Mouse (Mus musculus) myocyte (in vitro differentiated cells): ENCODE results near the gene Lpcat2. TPM values are rescaled to one million over a fixed set of nuclear protein-coding genes. Genes with fewer than 3 reads are reported as not detected.

Experiments used
- H3K27me3 ChIP-seq: one replicate; pipeline ENCODE4 v1.6.1; 2011; ENCODE audit not compliant: control insufficient read depth, insufficient read depth, insufficient read length
- H3K36me3 ChIP-seq: one replicate; pipeline ENCODE4 v1.6.1; 2011; ENCODE audit not compliant: control insufficient read depth, insufficient read depth
- H3K4me2 ChIP-seq: one replicate; pipeline ENCODE4 v1.6.1; 2011; ENCODE audit warnings: low read depth, control low read depth
- H3K4me3 ChIP-seq: one replicate; pipeline ENCODE4 v1.5.1; 2011; ENCODE audit warnings: mild to moderate bottlenecking, control low read depth, moderate library complexity
- H3K79me2 ChIP-seq: one replicate; pipeline ENCODE4 v1.6.1; 2011; ENCODE audit not compliant: control insufficient read depth, insufficient read depth
- H3ac ChIP-seq: one replicate; pipeline ENCODE4 v1.6.1; 2011; ENCODE audit not compliant: control insufficient read depth, insufficient read length
- CEBPB ChIP-seq: IDR thresholded peaks from 2 replicates; pipeline ENCODE4 v1.6.1; 2011; ENCODE audit warnings: mild to moderate bottlenecking, moderate library complexity; ENCODE audit not compliant: poor library complexity, insufficient read depth, severe bottlenecking
- E2F4 ChIP-seq: IDR thresholded peaks from one replicate; pipeline ENCODE4 v1.6.1; 2011; ENCODE audit warnings: mild to moderate bottlenecking, control low read depth, moderate library complexity; ENCODE audit not compliant: insufficient read depth
- MAX ChIP-seq: IDR thresholded peaks from one replicate; pipeline ENCODE4 v1.6.1; 2011; ENCODE audit warnings: low read depth, mild to moderate bottlenecking, control low read depth
- MYOD1 ChIP-seq, 3 experiments: IDR thresholded peaks; one replicate each; pipeline ENCODE4 v1.6.1; 2011; ENCODE audit warnings: control low read depth in 2 of 3, low read depth in 2 of 3, mild to moderate bottlenecking in 2 of 3, moderate library complexity in 1 of 3; ENCODE audit not compliant: insufficient read length in 2 of 3, control insufficient read depth in 1 of 3
- MYOG ChIP-seq, 3 experiments: IDR thresholded peaks; one replicate each; pipeline ENCODE4 v1.6.1; 2011; ENCODE audit warnings: control low read depth in 2 of 3, low read depth in 2 of 3, mild to moderate bottlenecking in 2 of 3; ENCODE audit not compliant: insufficient read length in 2 of 3, control insufficient read depth in 1 of 3, insufficient read depth in 1 of 3
- POLR2A ChIP-seq: IDR thresholded peaks from one replicate; pipeline ENCODE4 v1.6.1; 2011; ENCODE audit warnings: low read depth, mild to moderate bottlenecking, control low read depth, moderate library complexity; ENCODE audit not compliant: insufficient read length
- POLR2AphosphoS2 ChIP-seq: IDR thresholded peaks from one replicate; pipeline ENCODE4 v1.6.1; 2011; ENCODE audit warnings: low read depth, control low read depth; ENCODE audit not compliant: insufficient read length
- REST ChIP-seq: IDR thresholded peaks from one replicate; pipeline ENCODE4 v1.6.1; 2011; ENCODE audit warnings: mild to moderate bottlenecking, control low read depth, moderate library complexity; ENCODE audit not compliant: insufficient read depth, insufficient read length
- SRF ChIP-seq: IDR thresholded peaks from one replicate; pipeline ENCODE4 v1.6.1; 2011; ENCODE audit warnings: low read depth; ENCODE audit not compliant: control insufficient read depth, insufficient read length
- TCF12 ChIP-seq: IDR thresholded peaks from one replicate; pipeline ENCODE4 v1.6.1; 2011; ENCODE audit warnings: mild to moderate bottlenecking, control low read depth; ENCODE audit not compliant: poor library complexity, insufficient read depth, severe bottlenecking
- TCF3 ChIP-seq: IDR thresholded peaks from one replicate; pipeline ENCODE4 v1.6.1; 2011; ENCODE audit warnings: low read depth, control low read depth; ENCODE audit not compliant: insufficient read length
- USF1 ChIP-seq: IDR thresholded peaks from one replicate; pipeline ENCODE4 v1.6.1; 2011; ENCODE audit warnings: low read depth, mild to moderate bottlenecking, control low read depth, moderate library complexity
- polyA plus RNA-seq: library from polyadenylated mRNA; unstranded; fragments of >200 nt; fragmentation: generic; extraction: Trizol; gene quantifications from one replicate; pipeline ENCODE4 v1.2.1, GENCODE M21; 2012; ENCODE audit warnings: missing spikeins

The Lpcat2 gene
- polyA plus RNA-seq, 1 experiment, result 0.08 TPM

DNA sequence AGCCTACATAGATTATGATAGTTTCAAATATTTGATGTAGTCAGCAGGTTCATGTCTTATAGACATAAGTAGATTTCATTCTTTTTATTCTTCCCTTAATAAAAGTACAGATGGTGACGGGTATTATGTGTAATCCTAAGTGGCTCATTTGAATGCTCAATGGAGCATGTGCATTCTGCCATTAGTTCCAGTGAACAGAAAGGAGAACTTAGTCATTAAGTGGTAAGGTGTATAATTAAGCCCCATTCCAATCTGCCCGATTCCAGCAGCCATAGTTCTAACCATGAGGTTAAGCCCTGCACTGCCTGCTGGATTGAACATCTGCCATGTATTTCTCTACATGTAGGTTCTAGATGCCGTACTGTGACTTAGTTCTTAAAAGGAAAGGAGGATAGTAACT is 66.6 kb downstream of the Lpcat2 start:
- no peaks in the 10 kb centered on the region for H3K27me3 ChIP-seq
- no peak overlapping the region for H3ac ChIP-seq
- no peak overlapping the region for H3K4me2 ChIP-seq
- no peak for TF ChIP-seq TCF12
- TF ChIP-seq REST, result no peak
- TF ChIP-seq POLR2A, result no peak
- TF ChIP-seq SRF, result no peak
- no peak for TF ChIP-seq POLR2AphosphoS2
- no peak for TF ChIP-seq E2F4
- TF ChIP-seq TCF3, result no peak
- no peak for TF ChIP-seq MAX
- no peak for TF ChIP-seq CEBPB
- TF ChIP-seq MYOG (IDR thresholded peaks at IDR 0.05; ENCODE audit: control insufficient read depth in 1 of 3, insufficient read depth in 1 of 3, insufficient read length in 2 of 3, low read depth in 2 of 3), result no peak
- no peak for TF ChIP-seq MYOD1 (IDR thresholded peaks at IDR 0.05; ENCODE audit: control insufficient read depth in 1 of 3, insufficient read length in 2 of 3, low read depth in 2 of 3)
- TF ChIP-seq USF1, result no peak
- no peaks in the 10 kb centered on the region for H3K36me3 ChIP-seq
- H3K4me3 ChIP-seq, result no peak overlapping the region
- H3K79me2 ChIP-seq, result no peaks in the 10 kb centered on the region

DNA sequence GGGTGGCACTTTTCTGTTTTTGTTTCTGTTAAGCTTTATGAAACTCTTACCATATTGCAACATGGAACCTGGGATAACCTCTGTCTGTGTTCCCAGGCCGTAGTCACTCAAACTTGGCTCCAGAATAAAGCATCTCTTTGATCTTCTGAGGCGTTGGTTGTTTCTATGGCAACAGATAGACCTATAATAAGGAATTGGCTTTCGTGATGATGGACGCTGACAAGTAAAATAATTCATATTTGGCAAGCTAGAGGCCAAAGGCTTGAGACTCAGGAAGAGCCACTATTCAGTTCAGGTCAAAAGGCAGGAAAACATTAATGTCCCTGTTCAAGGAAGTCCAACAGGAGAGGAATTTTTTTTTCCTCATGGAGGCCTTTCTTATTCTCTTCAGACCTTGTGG is 73.8 kb downstream of the Lpcat2 start:
- TF ChIP-seq REST (no peak), TCF3 (no peak), CEBPB (no peak), TCF12 (no peak), USF1 (no peak), MYOG (IDR thresholded peaks at IDR 0.05; ENCODE audit: control insufficient read depth in 1 of 3, insufficient read depth in 1 of 3, insufficient read length in 2 of 3, low read depth in 2 of 3) (no peak), E2F4 (no peak), POLR2AphosphoS2 (no peak), MYOD1 (IDR thresholded peaks at IDR 0.05; ENCODE audit: control insufficient read depth in 1 of 3, insufficient read length in 2 of 3, low read depth in 2 of 3) (no peak), POLR2A (no peak), MAX (no peak), SRF (no peak)

DNA sequence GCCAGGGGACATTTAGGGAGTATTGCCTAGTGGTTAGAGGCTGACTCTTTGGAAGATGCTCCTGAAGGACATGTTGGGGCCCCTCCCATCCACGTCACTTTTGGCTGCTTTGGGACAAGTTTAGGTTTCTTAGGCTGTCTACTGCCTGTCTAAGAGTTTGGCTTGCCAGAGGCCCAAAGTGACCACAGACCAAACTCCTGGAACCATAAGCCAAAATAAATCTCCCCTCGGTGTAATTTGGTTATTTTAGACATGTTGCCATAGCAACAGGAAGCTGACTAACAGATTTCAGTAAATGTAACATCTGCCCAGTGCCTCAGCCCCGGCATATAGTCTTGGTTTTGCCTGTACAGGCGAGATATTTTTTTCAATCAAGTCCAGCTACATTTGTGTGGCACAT is 82.9 kb downstream of the Lpcat2 start:
- TF ChIP-seq TCF3 (no peak), SRF (no peak), POLR2AphosphoS2 (no peak), REST (no peak), E2F4 (no peak), USF1 (no peak), MYOD1 (IDR thresholded peaks at IDR 0.05; ENCODE audit: control insufficient read depth in 1 of 3, insufficient read length in 2 of 3, low read depth in 2 of 3) (no peak), MAX (no peak)
- no peaks in the 10 kb centered on the region for H3K27me3 ChIP-seq
- H3K4me3 ChIP-seq, result no peak overlapping the region
- H3K4me2 ChIP-seq, result no peak overlapping the region
- no peak overlapping the region for H3ac ChIP-seq
- H3K36me3 ChIP-seq, result no peaks in the 10 kb centered on the region
- no peaks in the 10 kb centered on the region for H3K79me2 ChIP-seq

More for the DNA sequence above, 73.8 kb downstream of the Lpcat2 start:
- Histone ChIP-seq H3K4me2 (no peak overlapping the region), H3K27me3 (no peaks in the 10 kb centered on the region), H3K4me3 (no peak overlapping the region), H3ac (no peak overlapping the region), H3K36me3 (no peaks in the 10 kb centered on the region), H3K79me2 (no peaks in the 10 kb centered on the region)

DNA sequence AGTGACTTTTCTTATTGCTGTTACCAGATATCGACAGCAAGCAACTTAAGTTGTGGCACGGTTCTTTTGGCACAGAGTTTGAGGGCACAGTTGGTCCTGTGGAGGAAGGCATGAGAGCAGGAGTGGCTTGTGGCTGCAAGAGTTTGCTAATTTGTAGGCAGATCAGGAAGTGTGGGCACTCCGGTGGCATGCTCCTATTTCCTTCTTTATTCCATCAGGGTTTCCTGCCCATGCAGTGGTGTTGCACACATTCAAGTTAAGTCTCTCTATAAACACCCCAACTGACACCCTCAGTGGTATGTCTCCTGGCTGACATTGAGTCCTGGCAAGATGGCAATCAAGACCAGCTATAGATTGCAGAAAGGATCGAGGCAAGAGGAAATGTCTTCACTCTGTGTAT is 93.9 kb downstream of the Lpcat2 start:
- Histone ChIP-seq H3K27me3 (no peaks in the 10 kb centered on the region), H3ac (no peak overlapping the region), H3K79me2 (no peaks in the 10 kb centered on the region), H3K36me3 (no peaks in the 10 kb centered on the region), H3K4me3 (no peak overlapping the region), H3K4me2 (no peak overlapping the region)
- no peak for TF ChIP-seq MYOD1 (IDR thresholded peaks at IDR 0.05; ENCODE audit: control insufficient read depth in 1 of 3, insufficient read length in 2 of 3, low read depth in 2 of 3)
- no peak for TF ChIP-seq REST
- no peak for TF ChIP-seq USF1
- no peak for TF ChIP-seq TCF12
- TF ChIP-seq POLR2A, result no peak
- TF ChIP-seq TCF3, result no peak
- TF ChIP-seq MYOG (IDR thresholded peaks at IDR 0.05; ENCODE audit: control insufficient read depth in 1 of 3, insufficient read depth in 1 of 3, insufficient read length in 2 of 3, low read depth in 2 of 3), result no peak
- no peak for TF ChIP-seq SRF
- no peak for TF ChIP-seq CEBPB
- TF ChIP-seq MAX, result no peak
- TF ChIP-seq POLR2AphosphoS2, result no peak
- no peak for TF ChIP-seq E2F4
